Mouse (Mus musculus) erythroblast, adult 5-6 weeks (primary cell): ENCODE measurements around the gene Hist1h2ad. TPM values are rescaled to one million over a fixed set of nuclear protein-coding genes. Genes with fewer than 3 reads are reported as not detected.
A peak's percentile ranks its signal among the peaks of the same experiment; 100 is the strongest.
"Not testable (repeated sequence)": the region's sequence is repeated elsewhere in the genome, so short reads cannot be mapped to it uniquely, and the experiment has no call there.

Experiments
- ATAC-seq: replicated peaks from 2 replicates; pipeline ENCODE4 v1.8.0; 2016; ENCODE audit warnings: moderate number of reproducible peaks, mild to moderate bottlenecking, moderate TSS enrichment, inconsistent platforms; ENCODE audit not compliant: poor library complexity, low FRiP score, severe bottlenecking
- total RNA-seq, 2 experiments: library from RNA; stranded (forward) in 1 of 2; stranded (reverse) in 1 of 2; fragments of 150-400 nt in 1 of 2; fragments of 200-764, 138-1000 nt in 1 of 2; gene quantifications; 2 replicates each; pipeline versions ENCODE4 v1.2.3 to v1.2.4; 2015 to 2017; ENCODE audit warnings: low replicate concordance in 2 of 2

Gene Hist1h2ad
- total RNA-seq, 2 experiments from 2014 or later, result 678 TPM; not detected in 1

DNA sequence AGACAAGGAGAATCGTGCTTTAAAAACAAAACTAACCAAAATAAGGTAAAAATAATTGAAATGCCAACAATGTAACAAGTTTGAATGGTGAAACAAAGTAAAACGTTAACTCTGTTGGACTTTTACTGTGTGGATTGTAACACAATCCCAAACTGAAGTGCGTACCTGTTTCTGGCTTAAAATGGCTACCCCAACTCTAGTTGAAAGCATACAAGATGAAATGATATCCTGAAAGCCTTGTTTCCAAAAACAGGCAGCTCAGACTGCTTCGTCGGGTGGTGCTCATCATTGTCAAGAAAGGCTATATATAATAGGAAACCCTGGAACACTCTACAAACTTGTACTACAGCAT, 12.7 kb upstream of the Hist1h2ad start:
- peak; percentile 55 for ATAC-seq

DNA sequence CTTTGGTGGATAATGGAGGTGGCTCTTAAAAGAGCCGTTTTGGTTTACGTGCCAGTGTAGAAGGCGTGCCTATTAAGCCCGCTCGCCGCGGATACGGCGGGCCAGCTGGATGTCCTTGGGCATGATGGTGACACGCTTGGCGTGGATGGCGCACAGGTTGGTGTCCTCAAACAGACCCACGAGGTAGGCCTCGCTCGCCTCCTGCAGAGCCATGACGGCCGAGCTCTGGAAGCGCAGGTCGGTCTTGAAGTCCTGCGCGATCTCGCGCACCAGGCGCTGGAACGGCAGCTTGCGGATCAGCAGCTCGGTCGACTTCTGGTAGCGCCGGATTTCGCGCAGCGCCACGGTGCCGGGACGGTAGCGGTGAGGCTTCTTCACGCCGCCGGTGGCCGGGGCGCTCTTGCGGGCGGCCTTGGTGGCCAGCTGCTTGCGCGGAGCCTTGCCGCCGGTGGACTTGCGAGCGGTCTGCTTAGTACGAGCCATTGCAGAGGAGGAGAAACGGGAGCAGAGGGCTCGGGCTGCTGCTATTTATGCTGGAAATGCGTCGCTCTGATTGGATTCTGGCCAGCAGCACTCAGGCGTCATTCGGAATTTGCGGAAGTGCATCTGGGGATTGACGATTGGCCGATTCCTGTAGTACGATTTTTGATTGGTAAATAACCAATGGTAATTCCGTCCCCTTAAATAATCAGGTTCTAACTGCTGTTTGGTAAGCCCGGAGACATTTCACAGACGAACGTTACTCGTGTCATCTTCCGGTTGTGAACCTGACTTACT, 12.1 kb upstream of the Hist1h2ad start, which contains the start of gene Hist1h3e:
Gene Hist1h3e, minus strand, starts transcription at position 487 of the 777 bp plus-strand sequence.
- ATAC-seq, result peak; percentile 91

DNA sequence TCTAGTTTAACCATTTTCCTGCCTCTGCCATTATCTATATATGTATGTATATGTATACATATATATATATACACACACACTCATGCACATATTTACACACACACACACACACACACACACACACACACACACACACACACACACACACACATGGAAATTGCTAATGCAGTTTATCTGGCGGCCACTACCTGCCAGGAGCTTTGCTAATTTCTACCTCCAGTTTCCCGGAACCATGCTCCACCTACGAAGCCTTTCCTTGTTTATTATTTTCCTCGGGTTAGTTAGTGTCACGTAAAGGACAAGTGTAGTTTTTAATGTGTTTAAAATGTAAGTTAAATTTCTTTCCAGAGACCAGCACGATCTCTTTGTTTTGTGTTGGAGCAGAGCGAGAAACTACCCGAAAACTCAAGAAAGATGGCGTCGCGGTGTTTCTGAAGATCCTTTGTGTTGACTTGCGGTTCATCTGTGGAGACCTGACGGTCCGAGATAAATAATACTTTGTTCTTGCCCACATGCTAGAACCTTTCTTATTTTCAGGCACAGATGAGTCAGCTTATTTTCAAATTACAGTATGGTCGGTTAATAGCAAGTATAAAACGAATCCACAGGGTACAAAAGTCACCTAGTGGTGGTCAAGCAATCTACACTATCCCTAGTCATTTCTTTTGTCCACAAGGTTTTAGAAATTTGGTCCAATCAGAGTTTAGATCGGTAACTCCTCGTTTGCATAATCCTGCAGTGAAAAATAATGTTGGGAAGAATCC, 11.3 kb upstream of the Hist1h2ad start:
- peak; percentile 51 for ATAC-seq

DNA sequence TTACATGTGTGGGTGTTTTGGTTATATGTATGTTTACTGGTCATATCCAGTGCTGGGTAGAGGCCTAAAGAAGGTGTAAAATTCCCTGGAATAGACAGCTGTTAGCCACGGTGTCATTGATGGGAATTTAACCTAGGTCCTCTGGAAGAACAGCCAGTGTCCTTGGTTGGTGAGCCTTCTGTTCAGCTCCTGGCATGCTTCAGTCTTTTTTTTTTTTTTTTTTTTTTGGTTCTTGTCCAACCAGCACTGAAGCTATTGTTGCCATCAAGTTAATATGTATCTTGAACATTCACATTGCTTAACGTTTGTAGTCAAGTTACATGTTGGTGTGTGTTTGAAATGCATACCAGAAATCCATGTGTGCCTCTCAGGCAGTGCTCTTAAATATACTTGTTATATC, 9.7 kb upstream of the Hist1h2ad start:
- ATAC-seq, result no peak

DNA sequence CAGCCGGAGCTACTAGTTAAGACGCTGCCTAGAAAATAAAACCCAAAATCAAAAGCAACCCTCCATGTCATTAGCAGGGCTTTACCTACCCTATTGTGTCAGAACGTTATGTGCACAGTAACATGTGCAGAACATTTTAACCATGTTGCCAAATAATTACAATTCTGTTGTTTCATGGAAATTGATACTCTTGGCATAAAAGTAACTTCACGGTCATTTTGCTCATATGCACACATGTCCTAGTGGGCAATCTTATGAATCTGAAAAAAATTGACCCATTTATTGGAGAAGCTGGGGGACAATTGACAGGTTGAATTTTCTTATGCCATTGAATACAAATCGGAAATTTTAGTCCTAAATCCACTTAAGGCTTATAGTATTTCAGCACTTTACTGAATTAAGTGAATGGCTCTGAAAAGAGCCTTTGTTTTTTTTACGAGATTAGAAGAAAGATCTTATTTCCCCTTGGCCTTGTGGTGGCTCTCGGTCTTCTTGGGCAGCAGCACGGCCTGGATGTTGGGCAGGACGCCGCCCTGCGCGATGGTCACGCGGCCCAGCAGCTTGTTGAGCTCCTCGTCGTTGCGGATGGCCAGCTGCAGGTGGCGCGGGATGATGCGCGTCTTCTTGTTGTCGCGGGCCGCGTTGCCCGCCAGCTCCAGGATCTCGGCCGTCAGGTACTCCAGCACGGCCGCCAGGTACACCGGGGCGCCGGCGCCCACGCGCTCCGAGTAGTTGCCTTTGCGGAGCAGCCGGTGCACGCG, 3.7 kb upstream of the Hist1h2ad start:
- not testable (repeated sequence) for ATAC-seq

DNA sequence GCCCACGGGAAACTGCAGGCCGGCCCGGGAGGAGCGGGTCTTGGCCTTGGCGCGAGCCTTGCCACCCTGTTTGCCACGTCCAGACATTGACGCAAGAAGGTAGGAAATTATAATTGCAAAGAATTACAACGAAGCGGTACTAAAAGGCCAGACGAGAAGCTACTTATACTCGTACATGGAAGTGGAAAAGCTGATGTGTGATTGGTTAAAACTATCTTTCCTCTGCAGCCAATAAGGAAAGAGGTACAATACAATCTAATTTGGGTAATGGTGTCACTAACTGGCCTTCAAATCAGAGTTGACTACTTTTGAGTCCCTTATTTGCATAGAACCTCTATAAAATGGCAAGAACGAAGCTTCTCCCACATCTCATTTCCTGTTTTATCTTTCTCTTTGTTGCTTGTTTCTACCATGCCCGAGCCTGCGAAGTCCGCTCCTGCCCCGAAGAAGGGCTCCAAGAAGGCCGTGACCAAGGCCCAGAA, 3.1 kb upstream of the Hist1h2ad start, which contains the start of the genes Hist1h2ae and Hist1h2bg:
Gene Hist1h2ae, minus strand, starts transcription at position 199 of the 482 bp plus-strand sequence.
Gene Hist1h2bg, plus strand, starts transcription at position 375 of the 482 bp plus-strand sequence.
- ATAC-seq, result peak; percentile 79

DNA sequence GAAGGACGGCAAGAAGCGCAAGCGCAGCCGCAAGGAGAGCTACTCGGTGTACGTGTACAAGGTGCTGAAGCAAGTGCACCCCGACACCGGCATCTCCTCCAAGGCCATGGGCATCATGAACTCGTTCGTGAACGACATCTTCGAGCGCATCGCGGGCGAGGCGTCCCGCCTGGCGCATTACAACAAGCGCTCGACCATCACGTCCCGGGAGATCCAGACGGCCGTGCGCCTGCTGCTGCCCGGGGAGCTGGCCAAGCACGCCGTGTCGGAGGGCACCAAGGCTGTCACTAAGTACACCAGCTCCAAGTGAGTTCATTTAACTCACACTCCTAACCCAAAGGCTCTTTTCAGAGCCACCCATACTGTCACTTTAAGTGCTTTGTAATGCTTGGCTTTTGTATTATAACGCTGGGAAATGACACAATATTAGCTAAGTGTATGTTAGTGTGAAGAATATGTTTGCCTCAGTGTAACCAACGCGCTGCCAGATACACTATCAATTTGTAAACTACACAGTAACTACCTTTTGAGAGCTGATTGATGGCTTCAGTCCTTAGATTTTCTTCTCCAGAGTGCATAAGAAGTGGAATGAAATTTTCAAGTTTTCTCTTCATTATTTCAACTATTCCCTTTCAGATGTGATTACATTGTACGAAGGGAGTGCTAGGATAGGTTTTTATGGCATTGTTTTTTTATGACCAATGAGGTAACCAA, 2.5 kb upstream of the Hist1h2ad start:
- not testable (repeated sequence) for ATAC-seq

DNA sequence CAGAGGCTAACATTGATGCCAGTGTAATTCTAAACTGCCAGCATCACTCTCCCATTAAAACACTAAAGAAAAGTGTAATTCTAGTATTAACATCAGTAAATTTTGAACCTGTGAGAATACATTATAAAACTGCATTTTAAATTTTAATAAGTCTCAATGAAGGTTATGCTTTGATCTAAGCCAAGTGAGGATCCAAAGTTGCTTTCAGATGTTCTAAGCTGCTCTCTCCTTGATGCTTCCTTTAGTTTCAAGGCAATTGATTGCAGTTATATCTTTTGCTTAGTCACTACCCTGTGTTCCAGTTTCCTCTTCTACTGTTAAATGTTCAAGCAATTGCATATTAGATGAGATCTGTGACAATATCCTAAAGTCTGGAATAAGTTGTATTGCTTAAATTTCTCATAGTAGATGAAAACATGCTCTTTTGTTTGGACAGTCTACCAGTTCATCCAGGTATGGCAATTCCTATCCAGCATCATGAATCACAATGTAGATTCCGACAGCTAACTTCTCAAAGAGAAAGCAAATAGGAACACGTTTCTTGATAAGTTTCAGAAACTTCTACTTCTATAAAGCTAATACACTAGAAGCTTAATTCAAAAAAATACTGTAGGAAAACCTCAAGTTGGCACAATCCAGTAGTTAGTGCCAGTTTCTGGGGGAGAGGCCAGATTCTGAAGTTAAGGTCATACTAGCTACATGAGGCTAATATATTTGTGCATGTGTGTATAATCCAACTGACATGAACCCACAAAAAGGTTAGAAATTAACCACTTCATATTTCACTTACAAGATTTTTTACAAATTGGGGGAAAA, 1.8 kb upstream of the Hist1h2ad start:
- 0 out of 2 replicates have a peak, but pooled peaks have one; percentile 12 for ATAC-seq

DNA sequence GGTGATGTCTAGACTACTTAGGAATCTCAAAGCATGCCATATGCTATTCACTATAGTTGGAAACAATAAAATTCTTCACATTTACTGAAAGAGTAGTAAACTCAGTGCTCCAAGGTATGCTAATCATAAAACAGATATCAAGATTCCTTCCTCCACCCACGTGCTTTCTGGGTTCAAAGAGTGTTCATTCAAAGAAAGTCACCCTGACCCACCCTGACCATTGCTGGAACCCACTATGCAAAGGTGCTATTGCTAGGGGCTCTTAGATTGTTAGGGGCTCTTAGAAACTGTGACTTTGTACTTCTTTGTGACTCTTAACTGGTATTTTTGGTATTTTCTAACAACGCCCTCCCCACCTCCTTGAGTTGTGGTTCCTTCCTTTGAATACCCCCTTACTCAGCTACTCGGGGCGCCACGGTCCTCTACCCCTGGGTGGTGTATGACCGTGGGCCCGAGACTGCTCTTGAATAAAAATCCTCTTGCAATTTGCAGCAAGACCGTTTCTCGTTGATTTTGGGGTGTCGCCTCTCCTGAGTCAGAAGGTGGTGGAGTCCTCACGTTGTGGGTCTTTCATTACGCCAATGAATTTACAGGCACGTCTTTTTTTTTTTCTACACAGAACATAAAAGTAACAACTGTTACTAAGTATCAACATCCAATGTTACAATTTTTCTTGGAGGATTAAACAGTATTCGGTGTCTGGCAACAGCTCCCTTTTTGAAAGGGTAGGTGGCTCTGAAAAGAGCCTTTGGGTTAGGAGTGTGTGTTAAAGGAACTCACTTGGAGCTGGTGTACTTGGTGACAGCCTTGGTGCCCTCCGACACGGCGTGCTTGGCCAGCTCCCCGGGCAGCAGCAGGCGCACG, 915 bp upstream of the Hist1h2ad start:
- not testable (repeated sequence) for ATAC-seq

DNA sequence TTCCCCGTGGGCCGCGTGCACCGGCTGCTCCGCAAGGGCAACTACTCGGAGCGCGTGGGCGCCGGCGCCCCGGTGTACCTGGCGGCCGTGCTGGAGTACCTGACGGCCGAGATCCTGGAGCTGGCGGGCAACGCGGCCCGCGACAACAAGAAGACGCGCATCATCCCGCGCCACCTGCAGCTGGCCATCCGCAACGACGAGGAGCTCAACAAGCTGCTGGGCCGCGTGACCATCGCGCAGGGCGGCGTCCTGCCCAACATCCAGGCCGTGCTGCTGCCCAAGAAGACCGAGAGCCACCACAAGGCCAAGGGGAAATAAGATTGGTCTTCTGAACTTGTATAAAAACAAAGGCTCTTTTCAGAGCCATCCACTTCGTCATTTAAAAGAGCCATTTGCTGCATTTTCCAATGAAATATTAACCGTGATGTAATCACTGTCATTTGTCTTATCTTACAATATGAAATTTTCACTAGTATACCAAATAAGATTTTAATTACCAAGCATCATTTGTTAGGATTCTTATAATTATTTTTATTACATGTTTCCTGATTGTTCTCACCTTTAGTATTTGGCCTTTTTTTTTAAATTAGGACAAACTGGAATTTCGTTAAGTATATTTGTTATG, 477 bp downstream of the Hist1h2ad start:
- not testable (repeated sequence) for ATAC-seq

DNA sequence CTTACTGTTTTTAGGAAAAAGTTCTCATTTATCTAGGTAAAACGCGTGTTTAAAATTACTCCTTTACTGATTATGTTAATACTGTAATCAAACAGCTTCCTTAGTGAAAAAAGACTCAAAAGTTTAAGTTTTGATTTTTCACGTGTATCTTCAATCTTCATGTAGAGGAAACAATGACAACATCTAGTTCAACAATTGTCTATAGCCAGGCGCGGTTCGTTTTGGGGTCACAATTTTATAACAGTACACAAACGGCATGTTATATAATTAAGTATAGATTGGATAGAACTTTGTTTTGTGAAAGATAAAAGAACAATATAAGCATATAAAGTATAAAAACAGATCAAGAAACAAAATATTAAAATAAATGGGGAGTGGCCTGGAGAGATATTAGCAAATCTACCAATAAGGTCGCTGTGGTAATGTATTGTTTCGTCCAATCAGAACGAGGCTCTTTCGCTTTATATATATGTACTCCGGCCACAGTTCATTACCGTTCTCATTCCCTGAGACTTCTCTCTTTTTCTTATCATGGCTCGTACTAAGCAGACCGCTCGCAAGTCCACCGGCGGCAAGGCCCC, 1.2 kb downstream of the Hist1h2ad start, which contains the start of gene Hist1h3d:
Gene Hist1h3d, plus strand, starts transcription at position 493 of the 581 bp plus-strand sequence.
- ATAC-seq, result peak; percentile 60

DNA sequence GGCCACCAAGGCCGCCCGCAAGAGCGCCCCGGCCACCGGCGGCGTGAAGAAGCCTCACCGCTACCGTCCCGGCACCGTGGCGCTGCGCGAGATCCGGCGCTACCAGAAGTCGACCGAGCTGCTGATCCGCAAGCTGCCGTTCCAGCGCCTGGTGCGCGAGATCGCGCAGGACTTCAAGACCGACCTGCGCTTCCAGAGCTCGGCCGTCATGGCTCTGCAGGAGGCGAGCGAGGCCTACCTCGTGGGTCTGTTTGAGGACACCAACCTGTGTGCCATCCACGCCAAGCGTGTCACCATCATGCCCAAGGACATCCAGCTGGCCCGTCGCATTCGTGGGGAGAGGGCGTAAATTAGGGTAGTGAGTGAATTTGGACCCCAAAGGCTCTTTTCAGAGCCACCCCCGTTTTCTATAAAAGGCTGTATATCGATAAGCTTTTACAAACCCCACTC, 1.7 kb downstream of the Hist1h2ad start:
- not testable (repeated sequence) for ATAC-seq

DNA sequence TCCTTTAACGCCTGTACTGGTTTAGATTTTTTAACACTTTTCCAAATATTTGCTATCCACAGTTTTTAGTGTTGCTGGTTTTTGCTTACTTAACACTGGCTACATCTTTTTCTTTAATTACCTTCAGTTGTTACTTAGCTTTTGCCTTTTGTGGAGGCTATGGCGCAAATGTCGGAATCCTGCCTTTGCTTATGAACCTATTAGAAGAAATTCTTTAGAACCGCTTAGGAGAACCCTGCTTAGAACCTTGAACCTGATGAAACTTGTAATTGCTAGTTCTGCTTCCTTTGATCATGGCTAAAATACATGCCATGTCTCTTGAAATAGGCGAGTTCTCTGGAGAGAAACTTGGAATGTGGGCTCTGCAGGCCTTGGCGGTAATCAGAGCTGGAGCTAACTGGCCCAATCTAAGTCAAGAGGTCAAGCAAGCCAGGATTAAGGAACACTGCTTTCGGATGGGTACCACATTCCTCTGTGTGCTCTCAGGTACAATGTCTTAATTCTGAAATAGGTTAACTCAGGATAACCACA, 2.2 kb downstream of the Hist1h2ad start:
- ATAC-seq, result peak; percentile 7

DNA sequence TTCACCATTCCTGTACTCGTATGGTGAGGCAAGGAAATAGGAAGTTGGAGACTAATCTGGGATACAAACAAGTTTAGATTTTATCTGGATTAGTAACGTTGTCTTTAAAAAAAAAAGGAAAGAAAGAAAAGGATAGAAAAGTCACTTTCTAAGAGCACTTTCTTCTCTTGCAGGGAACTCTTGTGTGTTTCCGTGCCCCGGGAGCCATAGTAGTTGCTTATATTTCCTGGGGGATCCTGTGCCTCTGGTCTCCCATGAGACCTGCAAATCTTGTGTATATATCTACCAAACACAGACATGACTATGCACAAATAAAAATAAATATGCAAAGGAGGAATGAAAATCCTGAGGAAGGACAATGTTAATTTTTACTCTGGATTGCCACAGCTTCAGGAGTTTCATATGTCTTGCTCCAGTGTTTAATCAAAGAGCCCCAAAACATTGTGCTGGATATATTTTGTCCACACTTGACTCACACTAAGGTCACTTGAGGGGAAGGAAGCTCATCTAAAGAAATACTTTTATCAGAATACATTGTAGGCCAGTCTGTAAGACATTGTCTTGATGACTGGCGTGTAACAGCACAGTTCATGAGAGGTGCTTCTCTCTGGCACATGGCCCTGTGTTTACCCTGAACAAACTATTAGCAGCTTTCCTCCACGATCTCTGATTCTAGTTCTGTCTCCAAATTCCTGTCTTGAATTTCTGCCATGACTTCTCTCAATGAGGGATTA, 2.9 kb downstream of the Hist1h2ad start:
- ATAC-seq, result no peak

DNA sequence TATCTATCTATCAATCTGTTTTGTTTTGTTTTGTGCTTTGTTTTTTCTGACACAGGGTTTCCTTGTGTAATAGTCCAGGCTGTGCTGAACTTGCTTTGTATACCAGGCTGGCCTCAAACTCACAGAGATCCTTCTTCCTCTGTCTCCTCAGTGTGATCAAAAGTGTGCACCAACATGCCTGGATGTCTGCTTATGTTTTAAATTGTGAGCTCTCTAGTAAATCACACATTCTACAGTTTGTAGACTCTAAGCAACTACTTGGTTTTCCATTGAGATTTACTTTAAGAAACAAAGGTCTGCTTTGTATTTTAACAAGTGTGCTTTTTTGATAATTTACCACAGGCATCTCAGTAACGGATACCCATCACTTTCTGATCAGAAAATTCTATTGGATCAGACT, 3.7 kb downstream of the Hist1h2ad start:
- no peak for ATAC-seq
